Mouse (Mus musculus): ENCODE data around the gene Cmc2.

DNA sequence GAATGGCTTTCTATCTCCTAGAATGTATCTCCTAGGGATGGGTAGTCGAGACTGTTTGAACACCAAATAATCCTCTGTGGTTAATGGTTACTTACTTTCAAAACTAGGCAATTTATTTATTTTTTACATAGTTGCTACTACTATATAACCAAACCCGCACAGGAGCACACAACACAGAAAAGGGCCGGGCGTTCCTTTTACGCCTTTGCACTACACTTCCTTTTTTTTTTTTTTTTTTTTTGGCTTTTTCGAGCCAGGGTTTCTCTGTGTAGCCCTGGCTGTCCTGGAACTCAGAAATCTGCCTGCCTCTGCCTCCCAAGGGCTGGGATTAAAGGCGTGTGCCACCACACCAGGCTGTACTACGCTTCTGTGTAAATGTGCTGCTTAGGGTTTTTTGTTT lies 39.9 kb downstream of the Cmc2 start:
- no peak for TF ChIP-seq CTCF (IDR thresholded peaks at IDR 0.05; ENCODE audit: low read depth, low read length)
- TF ChIP-seq TAL1 (conservative IDR thresholded peaks at IDR 0.05; ENCODE audit: low read depth, low read length): no peak
- TF ChIP-seq GATA1 (IDR thresholded peaks at IDR 0.05; ENCODE audit: borderline replicate concordance, low read length): no peak
